Mouse (Mus musculus) adrenal gland (tissue): ENCODE measurements around the gene Ptpn13.

Source experiments
- intact Hi-C: fragments of 180-260 bp; cut with DNase I; formaldehyde crosslinking; loops from one replicate; pipeline ENCODE4 v1.15.1; 2025

Ptpn13 gene

GRCm38 (mm10) chr5:103420568-103420967 lies 4.4 kb upstream of the Ptpn13 start:
- intact Hi-C loops = no loop called here

GRCm38 (mm10) chr5:103422609-103423008 lies 2.4 kb upstream of the Ptpn13 start:
- intact Hi-C loops = no loop called here

GRCm38 (mm10) chr5:103423305-103423926 lies 1.6 kb upstream of the Ptpn13 start:
- intact Hi-C loops = no loop called here

- intact Hi-C loops = no loop called here
Observed at GRCm38 (mm10) chr5:103423927-103424315, 1.1 kb upstream of the Ptpn13 start.

- intact Hi-C loops = no loop called here
Observed at GRCm38 (mm10) chr5:103425363-103426031, 505 bp downstream of the Ptpn13 start.

GRCm38 (mm10) chr5:103426250-103426649 lies 1.3 kb downstream of the Ptpn13 start:
- intact Hi-C loops = no loop called here

- intact Hi-C loops = no loop called here
Observed at GRCm38 (mm10) chr5:103430986-103431385, 6.0 kb downstream of the Ptpn13 start.

- intact Hi-C loops = no loop called here
Observed at GRCm38 (mm10) chr5:103431479-103431878, 6.5 kb downstream of the Ptpn13 start.

GRCm38 (mm10) chr5:103436039-103436944 lies 11.3 kb downstream of the Ptpn13 start:
- intact Hi-C loops = no loop called here

GRCm38 (mm10) chr5:103437714-103438113 lies 12.7 kb downstream of the Ptpn13 start:
- intact Hi-C loops = no loop called here

GRCm38 (mm10) chr5:103439171-103439570 lies 14.2 kb downstream of the Ptpn13 start:
- intact Hi-C loops = no loop called here

GRCm38 (mm10) chr5:103440418-103441276 lies 15.7 kb downstream of the Ptpn13 start:
- intact Hi-C loops = no loop called here

- intact Hi-C loops = no loop called here
Observed at GRCm38 (mm10) chr5:103441706-103442105, 16.7 kb downstream of the Ptpn13 start.

- intact Hi-C loops = no loop called here
Observed at GRCm38 (mm10) chr5:103442269-103442688, 17.3 kb downstream of the Ptpn13 start.

GRCm38 (mm10) chr5:103442921-103443320 lies 17.9 kb downstream of the Ptpn13 start:
- intact Hi-C loops = no loop called here

- intact Hi-C loops = no loop called here
Observed at GRCm38 (mm10) chr5:103445383-103445782, 20.4 kb downstream of the Ptpn13 start.

GRCm38 (mm10) chr5:103447806-103448416 lies 22.9 kb downstream of the Ptpn13 start:
- intact Hi-C loops = no loop called here

GRCm38 (mm10) chr5:103448470-103448869 lies 23.5 kb downstream of the Ptpn13 start:
- intact Hi-C loops = no loop called here

- intact Hi-C loops = loop anchor here (10.0 kb wide), 1 partner anchor 204 kb away; the partner anchor contains the start of gene 1700016H13Rik
Observed at GRCm38 (mm10) chr5:103450663-103451062, 25.7 kb downstream of the Ptpn13 start.

- intact Hi-C loops = loop anchor here (10.0 kb wide), 1 partner anchor 201 kb away; the partner anchor contains the start of gene 1700016H13Rik
Observed at GRCm38 (mm10) chr5:103453361-103454140, 28.6 kb downstream of the Ptpn13 start.
